Mouse (Mus musculus): Measurements from ENCODE around the gene Kat6b. TPM values are rescaled to one million over a fixed set of nuclear protein-coding genes. Genes with fewer than 3 reads are reported as not detected.

Gene Kat6b
- polyA plus RNA-seq, 1 experiment from 2014 or later = 13.5 TPM

GRCm38 (mm10) chr14:21600174-21600566 is 118.9 kb downstream of the Kat6b start:
- Histone ChIP-seq H3K9me3 (ENCODE audit: control insufficient read depth, low read length) (no peaks in the 10 kb centered on the region), H3K4me3 (ENCODE audit: low read depth, low read length) (no peak overlapping the region), H3K36me3 (ENCODE audit: control insufficient read depth, insufficient read depth, low read length) (no peaks in the 10 kb centered on the region), H3K4me1 (ENCODE audit: control insufficient read depth, insufficient read depth, low read length) (peaks cover 9% of the 10 kb centered on the region), H3K27me3 (ENCODE audit: control insufficient read depth, insufficient read depth, low read length) (no peaks in the 10 kb centered on the region), H3K4me2 (no peak overlapping the region), H3K27ac (ENCODE audit: low read depth, low read length) (no peak overlapping the region), H3K9ac (ENCODE audit: low read length) (peak overlapping the region; percentile 16; the same call in 1 of the 2 replicates)
- DNase-seq (ENCODE audit: low spot score, missing footprints) (no peak), ATAC-seq (ENCODE audit: low FRiP score) (no peak)
- whole genome bisulfite sequencing = 68% methylated on average over 5 of the region's 5 CpGs

DNA sequence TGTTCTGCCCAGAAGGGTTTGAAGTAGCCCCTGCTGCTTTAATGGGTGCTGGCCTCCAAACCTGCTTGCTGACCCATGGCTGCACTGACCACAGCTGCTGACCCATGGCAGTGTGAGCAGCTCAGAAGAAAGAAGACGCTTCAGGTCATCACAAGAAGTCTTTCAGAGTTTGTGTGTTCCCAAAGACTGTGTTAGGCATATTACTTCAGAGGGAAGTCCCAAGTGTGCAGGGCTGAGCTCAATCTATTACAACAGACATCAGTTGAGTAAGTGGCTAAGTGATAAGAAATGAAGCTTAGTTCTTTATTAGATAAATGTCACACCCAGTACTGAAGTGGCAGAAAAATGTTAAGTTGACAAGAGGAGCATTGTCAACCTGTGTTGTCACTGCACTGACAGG is 119.4 kb downstream of the Kat6b start:
- H3K4me1 ChIP-seq (ENCODE audit: control insufficient read depth, insufficient read depth, low read length) = peaks cover 9% of the 10 kb centered on the region
- no peak for DNase-seq (ENCODE audit: low spot score, missing footprints)
- H3K4me2 ChIP-seq = no peak overlapping the region
- H3K9me3 ChIP-seq (ENCODE audit: control insufficient read depth, low read length) = no peaks in the 10 kb centered on the region
- no peaks in the 10 kb centered on the region for H3K36me3 ChIP-seq (ENCODE audit: control insufficient read depth, insufficient read depth, low read length)
- H3K27ac ChIP-seq (ENCODE audit: low read depth, low read length) = no peak overlapping the region
- H3K4me3 ChIP-seq (ENCODE audit: low read depth, low read length) = no peak overlapping the region
- H3K9ac ChIP-seq (ENCODE audit: low read length) = no peak overlapping the region
- H3K27me3 ChIP-seq (ENCODE audit: control insufficient read depth, insufficient read depth, low read length) = no peaks in the 10 kb centered on the region
- no peak for ATAC-seq (ENCODE audit: low FRiP score)
- WGBS = 55% methylated on average over 1 of the region's 1 CpGs

DNA sequence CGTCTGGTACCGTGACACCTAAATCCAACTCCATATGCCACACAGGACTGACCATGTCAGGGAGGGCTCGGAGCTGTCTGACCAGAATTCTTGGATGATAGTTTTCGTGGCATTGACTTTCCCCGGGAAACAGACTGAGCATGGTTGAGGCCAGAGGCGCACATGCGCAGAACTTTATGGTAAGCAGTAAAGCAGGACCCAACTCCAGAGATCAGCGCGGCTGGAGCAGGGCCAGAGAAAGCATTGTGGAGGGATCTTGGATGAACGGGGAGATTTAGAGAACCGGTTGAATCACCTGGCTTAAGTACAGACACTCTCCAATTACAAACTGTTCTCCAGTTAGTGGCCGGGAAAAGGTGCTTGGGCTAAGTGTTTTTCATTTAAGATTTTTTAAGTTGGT is 120.9 kb downstream of the Kat6b start:
- peaks cover 9% of the 10 kb centered on the region for H3K4me1 ChIP-seq (ENCODE audit: control insufficient read depth, insufficient read depth, low read length)
- WGBS = 88% methylated on average over 12 of the region's 12 CpGs
- no peak overlapping the region for H3K27ac ChIP-seq (ENCODE audit: low read depth, low read length)
- no peaks in the 10 kb centered on the region for H3K9me3 ChIP-seq (ENCODE audit: control insufficient read depth, low read length)
- DNase-seq (ENCODE audit: low spot score, missing footprints) = no peak
- H3K4me2 ChIP-seq = no peak overlapping the region
- ATAC-seq (ENCODE audit: low FRiP score) = no peak
- H3K4me3 ChIP-seq (ENCODE audit: low read depth, low read length) = no peak overlapping the region
- H3K9ac ChIP-seq (ENCODE audit: low read length) = no peak overlapping the region
- H3K27me3 ChIP-seq (ENCODE audit: control insufficient read depth, insufficient read depth, low read length) = no peaks in the 10 kb centered on the region
- H3K36me3 ChIP-seq (ENCODE audit: control insufficient read depth, insufficient read depth, low read length) = no peaks in the 10 kb centered on the region

GRCm38 (mm10) chr14:21602937-21603336 is 121.7 kb downstream of the Kat6b start:
- 77% methylated on average over 4 of the region's 4 CpGs for WGBS
- no peaks in the 10 kb centered on the region for H3K27me3 ChIP-seq (ENCODE audit: control insufficient read depth, insufficient read depth, low read length)
- H3K9ac ChIP-seq (ENCODE audit: low read length) = no peak overlapping the region
- no peak overlapping the region for H3K4me3 ChIP-seq (ENCODE audit: low read depth, low read length)
- ATAC-seq (ENCODE audit: low FRiP score) = no peak
- no peak for DNase-seq (ENCODE audit: low spot score, missing footprints)
- no peak overlapping the region for H3K4me2 ChIP-seq
- no peaks in the 10 kb centered on the region for H3K9me3 ChIP-seq (ENCODE audit: control insufficient read depth, low read length)
- peaks cover 12% of the 10 kb centered on the region for H3K4me1 ChIP-seq (ENCODE audit: control insufficient read depth, insufficient read depth, low read length)
- no peak overlapping the region for H3K27ac ChIP-seq (ENCODE audit: low read depth, low read length)
- no peaks in the 10 kb centered on the region for H3K36me3 ChIP-seq (ENCODE audit: control insufficient read depth, insufficient read depth, low read length)

- no peak overlapping the region for H3K4me2 ChIP-seq
- H3K9ac ChIP-seq (ENCODE audit: low read length) = no peak overlapping the region
- no peaks in the 10 kb centered on the region for H3K9me3 ChIP-seq (ENCODE audit: control insufficient read depth, low read length)
- peaks cover 10% of the 10 kb centered on the region; the same call in 1 of the 2 replicates for H3K4me1 ChIP-seq (ENCODE audit: control insufficient read depth, insufficient read depth, low read length)
- H3K4me3 ChIP-seq (ENCODE audit: low read depth, low read length) = no peak overlapping the region
- H3K27me3 ChIP-seq (ENCODE audit: control insufficient read depth, insufficient read depth, low read length) = no peaks in the 10 kb centered on the region
- no peaks in the 10 kb centered on the region for H3K36me3 ChIP-seq (ENCODE audit: control insufficient read depth, insufficient read depth, low read length)
- ATAC-seq (ENCODE audit: low FRiP score) (no peak), DNase-seq (ENCODE audit: low spot score, missing footprints) (no peak)
- H3K27ac ChIP-seq (ENCODE audit: low read depth, low read length) = no peak overlapping the region
- WGBS = 84% methylated on average over 4 of the region's 4 CpGs
These were observed 126.5 kb downstream of the Kat6b start for GRCm38 (mm10) chr14:21607686-21608085.

GRCm38 (mm10) chr14:21608886-21609285 is 127.7 kb downstream of the Kat6b start:
- no peak overlapping the region for H3K4me2 ChIP-seq
- H3K36me3 ChIP-seq (ENCODE audit: control insufficient read depth, insufficient read depth, low read length) = no peaks in the 10 kb centered on the region
- DNase-seq (ENCODE audit: low spot score, missing footprints) (no peak), ATAC-seq (ENCODE audit: low FRiP score) (no peak)
- no peak overlapping the region for H3K4me3 ChIP-seq (ENCODE audit: low read depth, low read length)
- H3K9me3 ChIP-seq (ENCODE audit: control insufficient read depth, low read length) = no peaks in the 10 kb centered on the region
- peaks cover 10% of the 10 kb centered on the region; the same call in 1 of the 2 replicates for H3K4me1 ChIP-seq (ENCODE audit: control insufficient read depth, insufficient read depth, low read length)
- no peak overlapping the region for H3K9ac ChIP-seq (ENCODE audit: low read length)
- 38% methylated on average over 4 of the region's 4 CpGs for WGBS
- H3K27me3 ChIP-seq (ENCODE audit: control insufficient read depth, insufficient read depth, low read length) = no peaks in the 10 kb centered on the region
- no peak overlapping the region for H3K27ac ChIP-seq (ENCODE audit: low read depth, low read length)

DNA sequence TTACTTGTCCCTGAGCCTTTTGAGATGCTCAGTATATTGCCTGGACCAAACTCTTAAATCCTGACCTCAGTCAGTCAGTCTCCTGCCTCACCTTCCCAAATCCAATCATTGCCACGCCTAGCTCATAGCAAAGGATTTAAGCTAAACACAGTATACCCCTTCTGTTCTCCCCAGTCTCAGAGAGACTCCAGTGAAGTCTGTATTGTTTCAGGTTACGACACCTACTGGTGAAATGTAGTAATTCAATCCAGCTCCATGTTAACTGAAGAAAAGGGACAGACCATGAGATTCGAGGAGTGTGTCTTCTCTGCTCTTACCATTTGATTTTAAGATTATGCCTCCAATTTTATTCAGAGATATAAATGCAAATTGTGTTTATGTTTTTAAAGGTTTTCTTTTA is 129.0 kb downstream of the Kat6b start:
- ATAC-seq (ENCODE audit: low FRiP score) = peak; percentile 57; the same call in 1 of the 2 replicates
- WGBS = 17% methylated on average over 3 of the region's 3 CpGs

GRCm38 (mm10) chr14:21613031-21613430 is 131.8 kb downstream of the Kat6b start:
- H3K9me3 ChIP-seq (ENCODE audit: control insufficient read depth, low read length) = no peaks in the 10 kb centered on the region
- DNase-seq (ENCODE audit: low spot score, missing footprints) (no peak), ATAC-seq (ENCODE audit: low FRiP score) (no peak)
- H3K4me2 ChIP-seq = no peak overlapping the region
- no peaks in the 10 kb centered on the region for H3K27me3 ChIP-seq (ENCODE audit: control insufficient read depth, insufficient read depth, low read length)
- H3K36me3 ChIP-seq (ENCODE audit: control insufficient read depth, insufficient read depth, low read length) = no peaks in the 10 kb centered on the region
- no peak overlapping the region for H3K4me3 ChIP-seq (ENCODE audit: low read depth, low read length)
- WGBS = 98% methylated on average over 6 of the region's 6 CpGs
- no peak overlapping the region for H3K9ac ChIP-seq (ENCODE audit: low read length)
- peaks cover 6% of the 10 kb centered on the region; the same call in 1 of the 2 replicates for H3K4me1 ChIP-seq (ENCODE audit: control insufficient read depth, insufficient read depth, low read length)
- H3K27ac ChIP-seq (ENCODE audit: low read depth, low read length) = no peak overlapping the region

More for the DNA sequence above, 129.0 kb downstream of the Kat6b start:
- DNase-seq (ENCODE audit: low spot score, missing footprints) = peak; percentile 93
- Histone ChIP-seq H3K36me3 (ENCODE audit: control insufficient read depth, insufficient read depth, low read length) (no peaks in the 10 kb centered on the region), H3K9ac (ENCODE audit: low read length) (no peak overlapping the region), H3K9me3 (ENCODE audit: control insufficient read depth, low read length) (no peaks in the 10 kb centered on the region), H3K27ac (ENCODE audit: low read depth, low read length) (no peak overlapping the region), H3K4me2 (no peak overlapping the region), H3K4me3 (ENCODE audit: low read depth, low read length) (no peak overlapping the region), H3K27me3 (ENCODE audit: control insufficient read depth, insufficient read depth, low read length) (no peaks in the 10 kb centered on the region), H3K4me1 (ENCODE audit: control insufficient read depth, insufficient read depth, low read length) (peaks cover 10% of the 10 kb centered on the region; the same call in 1 of the 2 replicates)

DNA sequence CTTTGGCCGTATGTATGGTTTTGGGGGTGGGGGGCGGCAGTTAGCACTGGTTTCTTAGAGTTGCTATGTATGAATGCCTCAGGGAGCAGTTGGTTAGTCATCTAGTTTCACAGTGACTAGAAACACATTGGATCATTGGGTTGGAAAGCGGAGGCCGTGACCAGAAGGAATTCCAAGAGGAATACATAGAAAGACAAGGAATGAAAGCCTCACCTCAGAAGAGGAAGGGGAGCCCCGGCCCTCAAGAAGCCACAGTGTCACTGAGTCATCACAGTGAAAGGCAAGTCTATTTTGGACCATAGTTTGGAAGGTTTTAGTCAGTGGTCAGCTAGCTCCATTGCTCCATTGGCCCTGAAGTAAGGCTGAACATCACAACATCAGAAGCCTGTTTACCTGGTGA is 132.9 kb downstream of the Kat6b start:
- no peak overlapping the region for H3K27ac ChIP-seq (ENCODE audit: low read depth, low read length)
- H3K9ac ChIP-seq (ENCODE audit: low read length) = no peak overlapping the region
- H3K9me3 ChIP-seq (ENCODE audit: control insufficient read depth, low read length) = no peaks in the 10 kb centered on the region
- 0 out of 2 replicates have a peak, but pooled peaks cover under 1% of the 10 kb centered on the region for H3K4me1 ChIP-seq (ENCODE audit: control insufficient read depth, insufficient read depth, low read length)
- DNase-seq (ENCODE audit: low spot score, missing footprints) (no peak), ATAC-seq (ENCODE audit: low FRiP score) (no peak)
- H3K4me2 ChIP-seq = no peak overlapping the region
- 91% methylated on average over 5 of the region's 5 CpGs for WGBS
- H3K4me3 ChIP-seq (ENCODE audit: low read depth, low read length) = no peak overlapping the region
- H3K36me3 ChIP-seq (ENCODE audit: control insufficient read depth, insufficient read depth, low read length) = peaks cover 3% of the 10 kb centered on the region; the same call in 1 of the 2 replicates
- H3K27me3 ChIP-seq (ENCODE audit: control insufficient read depth, insufficient read depth, low read length) = no peaks in the 10 kb centered on the region
